Mouse (Mus musculus) heart, adult 2 months (tissue): Measurements from ENCODE around the gene AF067061. TPM values are rescaled to one million over a fixed set of nuclear protein-coding genes. Genes with fewer than 3 reads are reported as not detected.
"Not testable (repeated sequence)": the region's sequence is repeated elsewhere in the genome, so short reads cannot be mapped to it uniquely, and the experiment has no call there.

Experiments
- DNase-seq, 2 experiments: peaks; one replicate each; pipeline ENCODE4 v3.0.0; 2021
- H3K27ac ChIP-seq: fragments of 200-600 bp; 2 replicates; pipeline ENCODE4 v1.8.1; 2022
- H3K27me3 ChIP-seq: fragments of 200-500 bp; 2 replicates; pipeline ENCODE4 v1.6.1; 2012; ENCODE audit warnings: mild to moderate bottlenecking, low read length, inconsistent platforms, mixed read lengths; ENCODE audit not compliant: control insufficient read depth, insufficient read depth
- H3K36me3 ChIP-seq: fragments of 200-500 bp; 2 replicates; pipeline ENCODE4 v1.6.1; 2012; ENCODE audit warnings: low read length, inconsistent platforms; ENCODE audit not compliant: control insufficient read depth, insufficient read depth
- H3K4me1 ChIP-seq: fragments of 200-500 bp; 2 replicates; pipeline ENCODE4 v1.6.1; 2011; ENCODE audit warnings: low read length; ENCODE audit not compliant: control insufficient read depth, insufficient read depth
- H3K4me3 ChIP-seq: fragments of 200-600 bp; 2 replicates; pipeline ENCODE4 v1.8.1; 2022
- H3K79me2 ChIP-seq: fragments of 200-500 bp; replicated peaks from 2 replicates; pipeline ENCODE4 v1.6.1; 2012; ENCODE audit warnings: mild to moderate bottlenecking, inconsistent platforms, low read length, moderate library complexity, mixed read lengths; ENCODE audit not compliant: control insufficient read depth, insufficient read depth
- H3K9ac ChIP-seq: fragments of 200-500 bp; 2 replicates; pipeline ENCODE4 v1.6.1; 2012; ENCODE audit warnings: low read depth, mild to moderate bottlenecking, control low read depth, inconsistent platforms, low read length, mixed read lengths
- CTCF ChIP-seq: fragments of 200-600 bp; IDR thresholded peaks from 2 replicates; pipeline ENCODE4 v1.8.1; 2022; ENCODE audit warnings: antibody characterized with exemption, mild to moderate bottlenecking, moderate library complexity
- EP300 ChIP-seq: fragments of 200-500 bp; IDR thresholded peaks from 2 replicates; pipeline ENCODE4 v1.6.1; 2011; ENCODE audit warnings: low read depth, low read length, control low read depth; ENCODE audit not compliant: insufficient read depth
- POLR2A ChIP-seq: fragments of 200-500 bp; IDR thresholded peaks from 2 replicates; pipeline ENCODE4 v1.6.1; 2011; ENCODE audit warnings: mild to moderate bottlenecking, low read depth, low read length, control low read depth; ENCODE audit not compliant: insufficient read depth
- WGBS: fragments of 180-500 bp; shearing (Covaris S2); methylation state at CpG from one replicate; pipeline ENCODE4 v1.1.7; 2018; 5-methylcytosine and 5-hydroxymethylcytosine counted together
- intact Hi-C: fragments of 180-260 bp; cut with DNase I; formaldehyde crosslinking; loops from one replicate; pipeline ENCODE4 v1.15.1; 2025
- polyA plus RNA-seq: library from polyadenylated mRNA; depleted of rRNA; stranded (reverse); fragments of >200 nt; gene quantifications from 2 replicates; pipeline ENCODE4 v1.2.3, GENCODE M21; 2012
- total RNA-seq, 2 experiments: library from RNA; stranded (reverse); gene quantifications; 2 replicates each; pipeline ENCODE4 v1.2.3; 2021

AF067061 gene
- total and polyA plus RNA-seq, 3 experiments: not detected

- H3K4me1 ChIP-seq, H3K9ac ChIP-seq, intact Hi-C loops, H3K79me2 ChIP-seq, H3K27me3 ChIP-seq, H3K36me3 ChIP-seq, DNase-seq, H3K27ac ChIP-seq, H3K4me3 ChIP-seq: not testable (repeated sequence)
- 51% methylated on average over 3 of the region's 3 CpGs for WGBS
Measured at GRCm38 (mm10) chr13:120259718-120260117, 3.2 kb upstream of the AF067061 start.

- DNase-seq, H3K27ac ChIP-seq, H3K36me3 ChIP-seq, intact Hi-C loops, H3K4me1 ChIP-seq, H3K27me3 ChIP-seq, H3K9ac ChIP-seq, H3K79me2 ChIP-seq, H3K4me3 ChIP-seq: not testable (repeated sequence)
- 14% methylated on average over 2 of the region's 2 CpGs for WGBS
Measured at GRCm38 (mm10) chr13:120277837-120278236, 14.9 kb downstream of the AF067061 start.

- H3K27ac ChIP-seq: no peak overlapping the region
- DNase-seq: no peak
- intact Hi-C loops: no loop called here
- TF ChIP-seq CTCF (no peak), POLR2A (no peak), EP300 (no peak)
- no peak overlapping the region for H3K4me3 ChIP-seq
- H3K79me2 ChIP-seq: no peaks in the 10 kb centered on the region
- no peaks in the 10 kb centered on the region for H3K27me3 ChIP-seq
- no peak overlapping the region for H3K9ac ChIP-seq
- no peaks in the 10 kb centered on the region for H3K4me1 ChIP-seq
- 82% methylated on average over 9 of the region's 9 CpGs for WGBS
- no peaks in the 10 kb centered on the region for H3K36me3 ChIP-seq
Measured at GRCm38 (mm10) chr13:120278784-120279183, 15.9 kb downstream of the AF067061 start.

- 22% methylated on average over 1 of the region's 1 CpGs for WGBS
- DNase-seq: no peak
- Histone ChIP-seq H3K4me3 (no peak overlapping the region), H3K27me3 (no peaks in the 10 kb centered on the region), H3K9ac (no peak overlapping the region), H3K36me3 (no peaks in the 10 kb centered on the region), H3K79me2 (no peaks in the 10 kb centered on the region), H3K27ac (no peak overlapping the region), H3K4me1 (no peaks in the 10 kb centered on the region)
- intact Hi-C loops: no loop called here
- TF ChIP-seq CTCF: no peak
- no peak for TF ChIP-seq POLR2A
- no peak for TF ChIP-seq EP300
Measured at GRCm38 (mm10) chr13:120299324-120299894, 36.5 kb downstream of the AF067061 start.

GRCm38 (mm10) chr13:120299991-120300442 is 37.1 kb downstream of the AF067061 start, which contains the start of gene BC147527:
Gene BC147527, plus strand, starts transcription at chr13:120300392.
- intact Hi-C loops: no loop called here
- peak in 1 of 2 experiments; percentile 25 for DNase-seq
- H3K4me3 ChIP-seq: no peak within 1 kb of the TSS
- no peak within 1 kb of the TSS for H3K9ac ChIP-seq
- H3K27ac ChIP-seq: no peak within 1 kb of the TSS
- no peaks in the 10 kb centered on the region for H3K27me3 ChIP-seq
- no peaks in the 10 kb centered on the region for H3K36me3 ChIP-seq
- no peaks in the 10 kb centered on the region for H3K4me1 ChIP-seq
- WGBS: 32% methylated on average over 2 of the region's 2 CpGs
- H3K79me2 ChIP-seq: no peaks in the 10 kb centered on the region
- TF ChIP-seq CTCF (no peak), EP300 (no peak), POLR2A (no peak)

- WGBS: 59% methylated on average over 4 of the region's 4 CpGs
- DNase-seq: no peak
Measured at GRCm38 (mm10) chr13:120300853-120301252, 37.9 kb downstream of the AF067061 start.

More at GRCm38 (mm10) chr13:120300853-120301252, 37.9 kb downstream of the AF067061 start:
- no peaks in the 10 kb centered on the region for H3K4me1 ChIP-seq
- no peak overlapping the region for H3K4me3 ChIP-seq
- H3K36me3 ChIP-seq: no peaks in the 10 kb centered on the region
- no peak overlapping the region for H3K27ac ChIP-seq
- intact Hi-C loops: no loop called here
- no peaks in the 10 kb centered on the region for H3K79me2 ChIP-seq
- TF ChIP-seq CTCF: no peak
- TF ChIP-seq EP300: no peak
- TF ChIP-seq POLR2A: no peak
- H3K27me3 ChIP-seq: no peaks in the 10 kb centered on the region
- no peak overlapping the region for H3K9ac ChIP-seq
